Mouse (Mus musculus) midbrain, embryonic 12.5 days (tissue): ENCODE data around the gene Gm10065. TPM values are rescaled to one million over a fixed set of nuclear protein-coding genes. Genes with fewer than 3 reads are reported as not detected.

ENCODE experiments used
- microRNA counts: library from miRNA; unstranded; fragments of <30 nt; microRNA quantifications from one replicate; lab custom pipeline; 2017
- microRNA-seq: library from miRNA; unstranded; fragments of <30 nt; microRNA quantifications from one replicate; pipeline ENCODE4, GENCODE M21; 2017
- polyA plus RNA-seq: library from polyadenylated mRNA; unstranded; fragments of >200 nt; fragmentation: Nextera tagmentation; extraction: Ambion mirVana; gene quantifications from 2 replicates; pipeline ENCODE4 v1.2.1, GENCODE M21; 2016

Gm10065 gene
- polyA plus RNA-seq, 1 experiment from 2014 or later, result not detected

MicroRNA genes within 50 kb of the gene (microRNA counts, 519-probe panel; counts per million panel counts)
- 4,264 counts per million, percentile 27 among the panel's probes with 10 or more counts for microRNA mmu-miR-1896 (lab: Ali Mortazavi, UCI)

Small RNA genes lying within 50 kb of the gene (microRNA-seq; reads per million reads assigned to microRNA genes)
- not detected for gene Mir1896

Other genes starting within 250 kb of the Gm10065 start
- gene Gpx5, start 186.7 kb downstream of the Gm10065 start, polyA plus RNA-seq, result not detected in 2 replicates
- gene Gpx6, start 167.3 kb downstream of the Gm10065 start, polyA plus RNA-seq, result not detected in 2 replicates
- not detected in 2 replicates for gene Olfr1367, start 132.5 kb downstream of the Gm10065 start, polyA plus RNA-seq
- gene Zscan12, start 116.6 kb downstream of the Gm10065 start, polyA plus RNA-seq, result 20.3 and 20.7 TPM in 2 replicates
- 99.0 and 100 TPM in 2 replicates for gene Zkscan3, start 76.7 kb downstream of the Gm10065 start, polyA plus RNA-seq
- gene Pgbd1, start 38.4 kb downstream of the Gm10065 start, polyA plus RNA-seq, result 5.1 and 6.8 TPM in 2 replicates
- 24.4 and 24.6 TPM in 2 replicates for gene Zscan26, start 25.7 kb downstream of the Gm10065 start, polyA plus RNA-seq
- gene Nkapl, start 10.9 kb downstream of the Gm10065 start, polyA plus RNA-seq, result 2.5 and 2.9 TPM in 2 replicates
- 6.8 and 7.4 TPM in 2 replicates for gene Zkscan4, start 534 bp downstream of the Gm10065 start, polyA plus RNA-seq
- 0.30 and 0.47 TPM in 2 replicates for gene AK157302, start 15.8 kb upstream of the Gm10065 start, polyA plus RNA-seq
- 3.2 and 4.4 TPM in 2 replicates for gene Gm11273, start 22.0 kb upstream of the Gm10065 start, polyA plus RNA-seq
- gene Zkscan8, start 51.7 kb upstream of the Gm10065 start, polyA plus RNA-seq, result 8.9 and 9.2 TPM in 2 replicates
- gene Olfr1366, start 63.4 kb upstream of the Gm10065 start, polyA plus RNA-seq, result 0.21 and 0.22 TPM in 2 replicates
- not detected in 2 replicates for gene Olfr1535, start 80.5 kb upstream of the Gm10065 start, polyA plus RNA-seq
- gene Olfr1364, start 102.3 kb upstream of the Gm10065 start, polyA plus RNA-seq, result not detected in 2 replicates
- not detected in 2 replicates for gene Olfr1362, start 134.6 kb upstream of the Gm10065 start, polyA plus RNA-seq
- not detected in 2 replicates for gene Olfr11, start 163.1 kb upstream of the Gm10065 start, polyA plus RNA-seq
- gene Olfr1361, start 183.9 kb upstream of the Gm10065 start, polyA plus RNA-seq, result not detected in 2 replicates
- gene Olfr1360, start 198.0 kb upstream of the Gm10065 start, polyA plus RNA-seq, result not detected in 2 replicates
- gene Olfr1359, start 218.7 kb upstream of the Gm10065 start, polyA plus RNA-seq, result not detected in 2 replicates
- 2.2 and 3.1 TPM in 2 replicates for gene Hist1h2bl, start 236.7 kb upstream of the Gm10065 start, polyA plus RNA-seq
- gene Hist1h2ai, start 237.0 kb upstream of the Gm10065 start, polyA plus RNA-seq, result 21.4 and 30.7 TPM in 2 replicates
- 6.0 and 10.1 TPM in 2 replicates for gene Hist1h3h, start 238.2 kb upstream of the Gm10065 start, polyA plus RNA-seq
- gene Hist1h2bm, start 242.6 kb upstream of the Gm10065 start, polyA plus RNA-seq, result 5.8 TPM in 2 replicates